Mouse (Mus musculus) midbrain, embryonic 10.5 days (tissue): ENCODE results near the gene Tmod1. TPM values are rescaled to one million over a fixed set of nuclear protein-coding genes. Genes with fewer than 3 reads are reported as not detected.

ENCODE experiments used
- DNase-seq: peaks from one replicate; pipeline ENCODE4 v3.0.0-alpha.2; 2017; ENCODE audit warnings: low spot score
- H3K27ac ChIP-seq: fragments of 300-500 bp; sonication (generic); replicated peaks from 2 replicates; pipeline ENCODE4 v1.5.1; 2016; ENCODE audit warnings: mild to moderate bottlenecking
- H3K27me3 ChIP-seq: fragments of 300-500 bp; sonication (generic); 2 replicates; pipeline ENCODE4 v1.6.1; 2016; ENCODE audit warnings: low read depth, mild to moderate bottlenecking; ENCODE audit not compliant: poor library complexity, severe bottlenecking
- H3K36me3 ChIP-seq: fragments of 300-500 bp; sonication (generic); 2 replicates; pipeline ENCODE4 v1.6.1; 2016; ENCODE audit warnings: mild to moderate bottlenecking, moderate library complexity
- H3K4me1 ChIP-seq: fragments of 300-500 bp; sonication (generic); 2 replicates; pipeline ENCODE4 v1.6.1; 2016
- H3K4me3 ChIP-seq: fragments of 300-500 bp; sonication (generic); 2 replicates; pipeline ENCODE4 v1.5.1; 2016; ENCODE audit warnings: mild to moderate bottlenecking, moderate library complexity
- H3K9me3 ChIP-seq: fragments of 300-500 bp; sonication (generic); replicated peaks from 2 replicates; pipeline ENCODE4 v1.6.1; 2016; ENCODE audit warnings: mild to moderate bottlenecking
- WGBS: fragments of 180-500 bp; shearing (Covaris S2); methylation state at CpG from one replicate; pipeline ENCODE4 v1.1.7; 2016; 5-methylcytosine and 5-hydroxymethylcytosine counted together
- polyA plus RNA-seq: library from polyadenylated mRNA; unstranded; fragments of >200 nt; fragmentation: Nextera tagmentation; extraction: Ambion mirVana; gene quantifications from 2 replicates; pipeline ENCODE4 v1.2.1, GENCODE M21; 2016

Tmod1 gene
- polyA plus RNA-seq, 1 experiment from 2014 or later = 3.0 TPM

GRCm38 (mm10) chr4:46084416-46085172 is 45.9 kb downstream of the Tmod1 start:
- 68% methylated on average over 9 of the region's 9 CpGs for WGBS
- peak overlapping the region; percentile 24 for H3K27ac ChIP-seq

GRCm38 (mm10) chr4:46085223-46085811 is 46.6 kb downstream of the Tmod1 start:
- no peak overlapping the region for H3K4me3 ChIP-seq
- 66% methylated on average over 9 of the region's 9 CpGs for WGBS
- no peaks in the 10 kb centered on the region for H3K27me3 ChIP-seq
- H3K27ac ChIP-seq = 0 out of 2 replicates have a peak overlapping the region, but pooled peaks have one; percentile 23
- no peaks in the 10 kb centered on the region for H3K9me3 ChIP-seq
- H3K36me3 ChIP-seq = no peaks in the 10 kb centered on the region
- no peak for DNase-seq
- H3K4me1 ChIP-seq = peaks cover 14% of the 10 kb centered on the region

More at GRCm38 (mm10) chr4:46084416-46085172, 45.9 kb downstream of the Tmod1 start:
- no peaks in the 10 kb centered on the region for H3K36me3 ChIP-seq
- no peak overlapping the region for H3K4me3 ChIP-seq
- no peaks in the 10 kb centered on the region for H3K9me3 ChIP-seq
- DNase-seq = no peak
- H3K4me1 ChIP-seq = peaks cover 14% of the 10 kb centered on the region
- no peaks in the 10 kb centered on the region for H3K27me3 ChIP-seq

GRCm38 (mm10) chr4:46086718-46087426 is 48.1 kb downstream of the Tmod1 start:
- Histone ChIP-seq H3K27ac (no peak overlapping the region), H3K9me3 (no peaks in the 10 kb centered on the region), H3K4me3 (no peak overlapping the region), H3K4me1 (peaks cover 17% of the 10 kb centered on the region), H3K36me3 (no peaks in the 10 kb centered on the region), H3K27me3 (no peaks in the 10 kb centered on the region)
- 87% methylated on average over 17 of the region's 18 CpGs for WGBS
- no peak for DNase-seq

DNA sequence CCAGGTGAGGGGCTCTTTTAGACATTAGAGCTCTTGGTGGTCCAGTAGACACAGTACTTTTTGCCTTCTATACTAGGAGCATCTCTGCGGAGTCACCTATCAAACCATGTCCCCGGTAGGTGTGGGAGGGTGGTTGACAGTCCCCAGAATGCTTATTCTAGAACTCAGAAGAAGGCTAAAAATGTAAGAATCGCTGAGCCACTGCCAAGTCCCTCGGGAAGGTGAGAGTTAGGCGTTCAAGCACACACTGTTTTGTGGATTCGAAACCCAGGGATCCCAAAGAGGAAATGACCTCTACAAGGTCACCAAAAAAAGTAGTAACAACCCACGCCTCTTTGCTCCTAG is 48.7 kb downstream of the Tmod1 start:
- H3K4me1 ChIP-seq = peaks cover 17% of the 10 kb centered on the region
- no peaks in the 10 kb centered on the region for H3K27me3 ChIP-seq
- H3K36me3 ChIP-seq = no peaks in the 10 kb centered on the region
- no peak for DNase-seq
- H3K27ac ChIP-seq = no peak overlapping the region
- 88% methylated on average over 7 of the region's 7 CpGs for WGBS
- no peaks in the 10 kb centered on the region for H3K9me3 ChIP-seq
- no peak overlapping the region for H3K4me3 ChIP-seq

DNA sequence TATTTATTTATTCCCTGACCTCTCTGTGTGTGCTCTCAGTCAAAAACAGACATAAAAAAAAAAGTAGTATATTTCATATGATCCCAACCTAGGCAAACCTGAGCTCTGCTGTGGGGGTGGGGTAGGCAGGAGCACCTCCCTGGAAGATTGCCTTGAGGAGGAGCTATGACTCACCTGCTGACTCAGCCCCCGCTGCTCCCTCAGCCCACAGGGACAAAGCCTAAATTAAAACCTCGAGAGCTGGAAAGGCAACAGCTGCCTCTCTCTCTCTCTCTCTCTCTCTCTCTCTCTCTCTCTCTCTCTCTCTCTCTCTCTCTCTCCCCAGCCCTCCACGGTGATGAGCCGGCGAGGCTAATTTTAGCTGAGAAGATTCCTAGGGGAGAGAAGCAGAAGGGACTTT is 49.1 kb downstream of the Tmod1 start:
- Histone ChIP-seq H3K27ac (no peak overlapping the region), H3K27me3 (no peaks in the 10 kb centered on the region), H3K36me3 (no peaks in the 10 kb centered on the region), H3K4me3 (no peak overlapping the region), H3K4me1 (peaks cover 17% of the 10 kb centered on the region), H3K9me3 (no peaks in the 10 kb centered on the region)
- 62% methylated on average over 5 of the region's 5 CpGs for WGBS
- no peak for DNase-seq

- 91% methylated on average over 14 of the region's 14 CpGs for WGBS
- no peak for DNase-seq
- H3K36me3 ChIP-seq = no peaks in the 10 kb centered on the region
- H3K27me3 ChIP-seq = no peaks in the 10 kb centered on the region
- H3K4me1 ChIP-seq = peaks cover 24% of the 10 kb centered on the region
- no peak overlapping the region for H3K4me3 ChIP-seq
- H3K27ac ChIP-seq = no peak overlapping the region
- no peaks in the 10 kb centered on the region for H3K9me3 ChIP-seq
These were observed 50.9 kb downstream of the Tmod1 start for GRCm38 (mm10) chr4:46089524-46090125.

GRCm38 (mm10) chr4:46092429-46093076 is 53.8 kb downstream of the Tmod1 start:
- no peaks in the 10 kb centered on the region for H3K9me3 ChIP-seq
- peaks cover 14% of the 10 kb centered on the region for H3K4me1 ChIP-seq
- H3K27ac ChIP-seq = no peak overlapping the region; the same call in 1 of the 2 replicates
- 82% methylated on average over 5 of the region's 5 CpGs for WGBS
- no peaks in the 10 kb centered on the region for H3K36me3 ChIP-seq
- H3K4me3 ChIP-seq = no peak overlapping the region
- no peak for DNase-seq
- no peaks in the 10 kb centered on the region for H3K27me3 ChIP-seq

- 86% methylated on average over 15 of the region's 15 CpGs for WGBS
- no peak overlapping the region for H3K27ac ChIP-seq
These were observed 56.4 kb downstream of the Tmod1 start for GRCm38 (mm10) chr4:46094916-46095825.

GRCm38 (mm10) chr4:46095826-46096159 is 57.1 kb downstream of the Tmod1 start:
- Histone ChIP-seq H3K4me3 (no peak overlapping the region), H3K9me3 (no peaks in the 10 kb centered on the region), H3K36me3 (no peaks in the 10 kb centered on the region), H3K27ac (no peak overlapping the region), H3K4me1 (peaks cover 20% of the 10 kb centered on the region), H3K27me3 (no peaks in the 10 kb centered on the region)
- WGBS = 92% methylated on average over 3 of the region's 3 CpGs
- no peak for DNase-seq

More at GRCm38 (mm10) chr4:46094916-46095825, 56.4 kb downstream of the Tmod1 start:
- no peaks in the 10 kb centered on the region for H3K36me3 ChIP-seq
- no peak for DNase-seq
- peaks cover 14% of the 10 kb centered on the region for H3K4me1 ChIP-seq
- H3K4me3 ChIP-seq = no peak overlapping the region
- no peaks in the 10 kb centered on the region for H3K9me3 ChIP-seq
- H3K27me3 ChIP-seq = no peaks in the 10 kb centered on the region

DNA sequence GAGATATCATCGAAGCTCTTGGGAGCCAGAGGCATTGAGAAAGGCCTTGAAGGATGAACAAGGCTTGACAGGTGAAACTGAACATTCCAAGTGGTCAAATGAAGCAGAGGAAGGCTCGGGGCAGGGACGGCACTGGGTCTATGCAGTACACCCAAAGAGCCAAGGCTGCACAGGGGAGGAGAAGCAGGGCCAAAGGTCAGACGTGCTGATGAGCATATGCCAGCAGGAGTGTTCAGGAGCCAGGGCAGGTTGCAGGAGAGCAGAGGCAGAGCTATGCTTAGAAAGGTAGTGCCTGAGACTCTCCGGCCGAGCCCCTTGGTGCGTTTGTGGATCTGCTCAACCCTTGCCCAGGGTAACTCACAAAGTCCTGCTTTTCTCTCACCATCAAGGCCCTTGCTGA is 57.8 kb downstream of the Tmod1 start:
- 86% methylated on average over 7 of the region's 7 CpGs for WGBS
- no peak for DNase-seq
- no peak overlapping the region for H3K4me3 ChIP-seq
- peaks cover 27% of the 10 kb centered on the region for H3K4me1 ChIP-seq
- H3K9me3 ChIP-seq = no peaks in the 10 kb centered on the region
- H3K27me3 ChIP-seq = no peaks in the 10 kb centered on the region
- no peak overlapping the region for H3K27ac ChIP-seq
- H3K36me3 ChIP-seq = no peaks in the 10 kb centered on the region

- Histone ChIP-seq H3K4me1 (peaks cover 24% of the 10 kb centered on the region), H3K27ac (no peak overlapping the region), H3K36me3 (no peaks in the 10 kb centered on the region), H3K4me3 (no peak overlapping the region), H3K9me3 (no peaks in the 10 kb centered on the region), H3K27me3 (no peaks in the 10 kb centered on the region)
- WGBS = 94% methylated on average over 2 of the region's 2 CpGs
- no peak for DNase-seq
These were observed 58.9 kb downstream of the Tmod1 start for GRCm38 (mm10) chr4:46097591-46097990.

DNA sequence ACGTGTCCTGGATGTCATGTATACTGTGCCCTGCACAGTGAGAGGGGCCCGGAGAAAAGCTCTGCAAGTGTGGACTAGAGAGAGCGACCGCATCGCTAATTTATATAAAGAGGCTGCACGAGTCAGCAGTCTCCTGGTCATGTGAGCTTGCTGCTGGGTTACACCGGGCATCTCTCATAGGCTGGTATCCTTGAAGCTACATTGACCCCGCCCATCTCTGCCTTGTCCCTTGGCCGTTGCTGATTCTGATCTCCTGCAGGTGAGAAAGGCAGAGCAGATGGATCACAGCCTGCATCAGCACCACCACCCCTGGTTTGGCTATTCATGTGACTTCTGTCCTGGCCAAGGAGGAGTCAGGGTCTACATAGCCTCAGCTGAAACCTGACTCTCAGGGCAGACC is 60.4 kb downstream of the Tmod1 start:
- H3K9me3 ChIP-seq = no peaks in the 10 kb centered on the region
- no peak for DNase-seq
- no peak overlapping the region for H3K4me3 ChIP-seq
- no peaks in the 10 kb centered on the region for H3K36me3 ChIP-seq
- peaks cover 14% of the 10 kb centered on the region for H3K4me1 ChIP-seq
- no peak overlapping the region for H3K27ac ChIP-seq
- 82% methylated on average over 9 of the region's 9 CpGs for WGBS
- H3K27me3 ChIP-seq = no peaks in the 10 kb centered on the region
